Mouse (Mus musculus): Measurements from ENCODE around the gene Hhat. TPM values are rescaled to one million over a fixed set of nuclear protein-coding genes. Genes with fewer than 3 reads are reported as not detected.

The Hhat gene
- polyA plus RNA-seq, 1 experiment from 2014 or later: 15.4 TPM

GRCm38 (mm10) chr1:192454501-192454900, 316.5 kb downstream of the Hhat start:
- Histone ChIP-seq H3K4me3 (replicated peaks) (no peak overlapping the region), H3K27me3 (no peaks in the 10 kb centered on the region), H3K4me1 (peaks cover 15% of the 10 kb centered on the region; the same call in 1 of the 2 replicates), H3K9ac (no peak overlapping the region), H3K9me3 (replicated peaks) (no peaks in the 10 kb centered on the region), H3K4me2 (no peak overlapping the region), H3K36me3 (no peaks in the 10 kb centered on the region), H3K27ac (no peak overlapping the region)
- WGBS: 17% methylated on average over 1 of the region's 1 CpGs
- ATAC-seq (replicated peaks; ENCODE audit: low FRiP score): 0 out of 2 replicates have a peak, but pooled peaks have one; percentile 33

- H3K9ac ChIP-seq: no peak overlapping the region
- no peaks in the 10 kb centered on the region for H3K9me3 ChIP-seq (replicated peaks)
- peaks cover 15% of the 10 kb centered on the region; the same call in 1 of the 2 replicates for H3K4me1 ChIP-seq
- no peaks in the 10 kb centered on the region for H3K27me3 ChIP-seq
- 72% methylated on average over 4 of the region's 4 CpGs for WGBS
- H3K27ac ChIP-seq: no peak overlapping the region
- no peaks in the 10 kb centered on the region for H3K36me3 ChIP-seq
- H3K4me2 ChIP-seq: no peak overlapping the region
- H3K4me3 ChIP-seq (replicated peaks): no peak overlapping the region
- ATAC-seq (replicated peaks; ENCODE audit: low FRiP score): no peak
Measured at GRCm38 (mm10) chr1:192451722-192452121, 319.3 kb downstream of the Hhat start.

- H3K4me2 ChIP-seq: no peak overlapping the region
- no peak for ATAC-seq (replicated peaks; ENCODE audit: low FRiP score)
- no peak overlapping the region for H3K4me3 ChIP-seq (replicated peaks)
- H3K9me3 ChIP-seq (replicated peaks): no peaks in the 10 kb centered on the region
- H3K9ac ChIP-seq: no peak overlapping the region
- no peak overlapping the region for H3K27ac ChIP-seq
- peaks cover 19% of the 10 kb centered on the region for H3K4me1 ChIP-seq
- no peaks in the 10 kb centered on the region for H3K36me3 ChIP-seq
- H3K27me3 ChIP-seq: no peaks in the 10 kb centered on the region
Measured at GRCm38 (mm10) chr1:192450425-192450824, 320.6 kb downstream of the Hhat start.

GRCm38 (mm10) chr1:192449572-192450351, 321.3 kb downstream of the Hhat start:
- no peaks in the 10 kb centered on the region for H3K36me3 ChIP-seq
- WGBS: 68% methylated on average over 4 of the region's 4 CpGs
- H3K9ac ChIP-seq: no peak overlapping the region
- peaks cover 21% of the 10 kb centered on the region for H3K4me1 ChIP-seq
- no peak for ATAC-seq (replicated peaks; ENCODE audit: low FRiP score)
- no peak overlapping the region for H3K27ac ChIP-seq
- H3K4me2 ChIP-seq: no peak overlapping the region
- H3K27me3 ChIP-seq: no peaks in the 10 kb centered on the region
- H3K4me3 ChIP-seq (replicated peaks): no peak overlapping the region
- H3K9me3 ChIP-seq (replicated peaks): no peaks in the 10 kb centered on the region

- Histone ChIP-seq H3K9me3 (replicated peaks) (no peaks in the 10 kb centered on the region), H3K4me3 (replicated peaks) (no peak overlapping the region), H3K4me2 (no peak overlapping the region), H3K27ac (no peak overlapping the region), H3K9ac (no peak overlapping the region), H3K27me3 (no peaks in the 10 kb centered on the region), H3K36me3 (no peaks in the 10 kb centered on the region), H3K4me1 (peaks cover 17% of the 10 kb centered on the region)
- no peak for ATAC-seq (replicated peaks; ENCODE audit: low FRiP score)
- WGBS: 91% methylated on average over 1 of the region's 1 CpGs
Measured at GRCm38 (mm10) chr1:192448512-192448911, 322.5 kb downstream of the Hhat start.

- Histone ChIP-seq H3K4me1 (peaks cover 17% of the 10 kb centered on the region), H3K36me3 (no peaks in the 10 kb centered on the region), H3K27ac (no peak overlapping the region), H3K9ac (no peak overlapping the region), H3K4me2 (no peak overlapping the region), H3K9me3 (replicated peaks) (no peaks in the 10 kb centered on the region), H3K4me3 (replicated peaks) (no peak overlapping the region), H3K27me3 (no peaks in the 10 kb centered on the region)
- 66% methylated on average over 2 of the region's 2 CpGs for WGBS
- ATAC-seq (replicated peaks; ENCODE audit: low FRiP score): no peak
Measured at GRCm38 (mm10) chr1:192447666-192448065, 323.4 kb downstream of the Hhat start.

Other genes starting within 250 kb of the Hhat start
- 22.9 TPM in 2 replicates for gene Sertad4, start 84.5 kb upstream of the Hhat start, polyA plus RNA-seq (2015; fragmentation: Nextera tagmentation; extraction: Ambion mirVana)

Data from kidney, embryonic 15.5 days (tissue).